Mouse (Mus musculus) stomach, embryonic 14.5 days (tissue): ENCODE results near the gene Gm20379. TPM values are rescaled to one million over a fixed set of nuclear protein-coding genes. Genes with fewer than 3 reads are reported as not detected.

Source experiments
- ATAC-seq: fragments of 200-750 bp; cut with Nextera tagmentation; 2 replicates; pipeline ENCODE4 v1.8.0; 2017; ENCODE audit warnings: low read depth, moderate TSS enrichment; ENCODE audit not compliant: insufficient number of reproducible peaks, insufficient read depth, low FRiP score
- H3K27ac ChIP-seq: fragments of 300-500 bp; sonication (generic); 2 replicates; pipeline ENCODE4 v1.5.1; 2014; ENCODE audit warnings: mild to moderate bottlenecking, low read length, moderate library complexity, mixed read lengths
- H3K27me3 ChIP-seq: fragments of 300-500 bp; sonication (generic); 2 replicates; pipeline ENCODE4 v1.6.1; 2014; ENCODE audit warnings: low read length, control low read depth, mixed read lengths; ENCODE audit not compliant: control insufficient read depth, insufficient read depth
- H3K36me3 ChIP-seq: fragments of 300-500 bp; sonication (generic); 2 replicates; pipeline ENCODE4 v1.6.1; 2014; ENCODE audit warnings: mild to moderate bottlenecking, control low read depth, low read length, moderate library complexity, mixed read lengths; ENCODE audit not compliant: control insufficient read depth, insufficient read depth
- H3K4me1 ChIP-seq: fragments of 300-500 bp; sonication (generic); 2 replicates; pipeline ENCODE4 v1.6.1; 2014; ENCODE audit warnings: low read length, control low read depth, mixed read lengths; ENCODE audit not compliant: control insufficient read depth, insufficient read depth
- H3K4me2 ChIP-seq: fragments of 300-500 bp; sonication (generic); replicated peaks from 2 replicates; pipeline ENCODE4 v1.6.1; 2014; ENCODE audit warnings: low read depth, low read length, control low read depth
- H3K4me3 ChIP-seq: fragments of 300-500 bp; sonication (generic); 2 replicates; pipeline ENCODE4 v1.5.1; 2014; ENCODE audit warnings: low read depth, low read length, control low read depth
- H3K9ac ChIP-seq: fragments of 300-500 bp; sonication (generic); replicated peaks from 2 replicates; pipeline ENCODE4 v1.6.1; 2014; ENCODE audit warnings: low read depth, mild to moderate bottlenecking, control low read depth, low read length, moderate library complexity, mixed read lengths
- H3K9me3 ChIP-seq: fragments of 300-500 bp; sonication (generic); 2 replicates; pipeline ENCODE4 v1.6.1; 2016; ENCODE audit warnings: low read depth, low read length, control low read depth; ENCODE audit not compliant: control insufficient read depth
- WGBS: fragments of 180-500 bp; shearing (Covaris S2); extraction: QIAGEN DNeasy Blood & Tissue Kit; methylation state at CpG from one replicate; pipeline ENCODE4 v1.1.7; 2014; 5-methylcytosine and 5-hydroxymethylcytosine counted together
- polyA plus RNA-seq: library from polyadenylated mRNA; unstranded; fragments of >200 nt; fragmentation: Nextera tagmentation; extraction: Ambion mirVana; gene quantifications from 2 replicates; pipeline ENCODE4 v1.2.1, GENCODE M21; 2014

Gm20379 gene
- 1.8 and 2.5 TPM in 2 replicates for polyA plus RNA-seq

GRCm38 (mm10) chr13:92305680-92306079, at the start of gene Gm20379:
Gene Gm20379, plus strand, starts transcription at chr13:92305980.
- H3K27me3 ChIP-seq: no peaks in the 10 kb centered on the region
- 95% methylated on average over 11 of the region's 11 CpGs for WGBS
- H3K36me3 ChIP-seq: peaks cover 8% of the 10 kb centered on the region; the same call in 1 of the 2 replicates
- no peak for ATAC-seq
- no peak within 1 kb of the TSS for H3K9ac ChIP-seq
- no peaks in the 10 kb centered on the region for H3K4me1 ChIP-seq
- no peak within 1 kb of the TSS for H3K4me3 ChIP-seq
- no peak within 1 kb of the TSS for H3K27ac ChIP-seq
- no peaks in the 10 kb centered on the region for H3K9me3 ChIP-seq
- H3K4me2 ChIP-seq: no peak within 1 kb of the TSS

DNA sequence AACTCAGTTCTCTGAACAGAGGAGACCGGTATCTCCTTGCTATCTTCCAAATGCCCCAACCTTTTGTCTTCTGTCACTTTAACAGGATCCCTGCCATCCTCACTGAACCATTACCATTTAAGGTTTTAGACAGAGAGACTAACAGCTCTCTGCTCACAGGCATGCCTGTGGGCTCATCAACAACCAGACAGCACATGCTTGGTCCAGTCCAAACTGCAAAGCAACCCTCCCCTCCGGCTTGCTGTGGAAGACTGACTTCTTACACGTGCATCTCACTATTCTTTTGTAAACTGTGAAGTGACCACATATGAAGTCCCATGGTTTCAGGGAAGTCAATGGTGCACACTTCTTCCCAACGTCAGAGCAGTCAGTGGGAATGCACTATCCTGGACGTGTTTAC, 44.5 kb upstream of the Gm20379 start:
- Histone ChIP-seq H3K4me2 (no peak overlapping the region), H3K27ac (no peak overlapping the region), H3K4me3 (no peak overlapping the region), H3K36me3 (no peaks in the 10 kb centered on the region), H3K4me1 (no peaks in the 10 kb centered on the region), H3K9ac (no peak overlapping the region), H3K27me3 (no peaks in the 10 kb centered on the region), H3K9me3 (no peaks in the 10 kb centered on the region)
- no peak for ATAC-seq
- 80% methylated on average over 5 of the region's 5 CpGs for WGBS

DNA sequence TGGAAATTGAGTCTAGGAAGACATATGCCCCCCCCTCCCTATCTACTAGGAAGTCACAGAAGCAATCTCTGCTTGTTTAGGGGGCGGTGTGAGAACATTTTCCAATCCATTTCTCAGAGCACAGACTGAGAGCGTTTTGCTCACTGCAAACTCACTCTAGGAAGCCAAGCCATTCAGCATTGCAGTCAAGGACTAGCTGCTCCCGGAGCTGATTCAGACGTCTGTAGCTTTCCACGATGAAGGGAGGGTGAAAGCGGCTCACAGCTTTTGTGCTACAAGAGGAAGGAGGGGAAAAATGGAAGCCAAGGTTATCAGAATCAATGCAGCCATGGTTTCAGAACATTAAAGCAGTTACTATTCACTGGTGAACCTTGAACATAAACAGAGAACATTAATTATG, 42.2 kb upstream of the Gm20379 start:
- H3K27ac ChIP-seq: no peak overlapping the region
- H3K4me3 ChIP-seq: no peak overlapping the region
- whole genome bisulfite sequencing: 88% methylated on average over 6 of the region's 6 CpGs
- ATAC-seq: no peak
- H3K9me3 ChIP-seq: no peaks in the 10 kb centered on the region
- H3K27me3 ChIP-seq: no peaks in the 10 kb centered on the region
- no peaks in the 10 kb centered on the region for H3K36me3 ChIP-seq
- H3K4me1 ChIP-seq: no peaks in the 10 kb centered on the region
- no peak overlapping the region for H3K9ac ChIP-seq
- no peak overlapping the region for H3K4me2 ChIP-seq

- H3K9ac ChIP-seq: no peak overlapping the region
- H3K27ac ChIP-seq: no peak overlapping the region
- H3K4me2 ChIP-seq: no peak overlapping the region
- whole genome bisulfite sequencing: 85% methylated on average over 3 of the region's 3 CpGs
- H3K4me3 ChIP-seq: no peak overlapping the region
- no peaks in the 10 kb centered on the region for H3K9me3 ChIP-seq
- no peaks in the 10 kb centered on the region for H3K36me3 ChIP-seq
- no peaks in the 10 kb centered on the region for H3K4me1 ChIP-seq
- no peaks in the 10 kb centered on the region for H3K27me3 ChIP-seq
- no peak for ATAC-seq
Observed at GRCm38 (mm10) chr13:92267076-92267475, 38.7 kb upstream of the Gm20379 start.

DNA sequence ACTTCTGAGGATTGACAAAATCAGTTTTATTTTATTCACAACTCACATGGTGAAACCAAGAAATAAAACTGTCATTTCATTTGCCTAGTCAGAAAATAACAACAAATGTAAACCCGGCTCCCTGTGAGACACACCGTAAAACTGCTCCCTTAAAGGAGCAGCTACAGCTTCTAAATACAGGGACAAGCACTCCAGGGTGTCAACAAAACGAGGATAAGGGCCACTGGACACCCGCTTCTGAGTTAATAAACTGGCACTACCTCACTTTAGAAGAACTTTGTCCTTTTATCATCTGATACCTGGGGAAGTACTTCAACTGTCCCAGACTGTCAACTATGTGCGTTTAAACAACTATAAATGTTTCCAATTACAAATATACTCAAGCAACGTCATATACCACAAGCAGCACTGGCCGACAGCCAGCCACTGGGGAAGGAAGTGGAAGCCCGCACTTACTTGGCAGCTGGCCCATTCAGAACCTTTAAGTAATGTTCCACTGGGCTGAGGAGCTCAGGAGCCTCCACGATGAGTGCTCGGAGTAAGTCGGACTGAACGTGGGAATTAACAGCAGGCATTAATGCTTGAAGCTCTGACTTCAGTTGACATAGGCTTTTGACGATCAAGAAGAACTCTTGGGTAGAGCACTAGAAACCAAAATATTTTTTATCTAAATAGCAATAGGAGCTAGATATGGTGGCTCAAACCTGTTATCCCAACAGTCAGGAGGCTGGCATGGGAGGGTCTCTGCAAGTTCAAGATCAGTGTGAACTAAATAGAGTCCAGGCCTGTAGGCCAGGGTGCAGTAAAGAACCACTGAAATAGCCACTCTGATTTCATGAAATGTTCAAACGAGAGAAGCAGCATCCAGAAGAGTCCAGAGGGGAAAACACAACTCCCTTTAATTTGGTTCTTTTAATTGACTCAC, 31.2 kb upstream of the Gm20379 start:
- Histone ChIP-seq H3K27me3 (no peaks in the 10 kb centered on the region), H3K9ac (no peak overlapping the region), H3K4me3 (no peak overlapping the region), H3K4me1 (no peaks in the 10 kb centered on the region), H3K36me3 (no peaks in the 10 kb centered on the region; the same call in 1 of the 2 replicates), H3K9me3 (no peaks in the 10 kb centered on the region), H3K4me2 (no peak overlapping the region), H3K27ac (no peak overlapping the region)
- WGBS: 56% methylated on average over 14 of the region's 14 CpGs
- no peak for ATAC-seq

DNA sequence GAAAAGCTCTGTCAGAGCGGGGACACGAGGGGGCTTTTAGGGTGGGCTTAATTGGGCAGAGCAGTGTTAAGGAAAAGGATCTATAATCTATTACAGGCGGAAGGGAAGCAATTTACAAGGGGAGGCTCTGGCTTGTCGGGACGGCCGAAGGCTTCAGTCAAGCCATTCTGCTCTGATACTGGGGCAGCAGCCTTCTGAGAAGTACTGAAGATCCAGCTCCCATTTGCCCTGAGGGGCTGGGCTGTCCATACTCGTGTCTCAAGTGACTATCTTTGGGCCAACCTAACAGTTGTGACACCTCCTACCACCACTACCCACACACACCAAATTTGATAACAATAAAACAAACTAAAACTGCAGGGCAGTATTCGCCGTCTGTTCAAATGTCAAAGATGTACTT, 30.5 kb upstream of the Gm20379 start:
- 89% methylated on average over 9 of the region's 9 CpGs for WGBS
- ATAC-seq: no peak
- H3K27ac ChIP-seq: no peak overlapping the region

GRCm38 (mm10) chr13:92277027-92277426, 28.8 kb upstream of the Gm20379 start:
- Histone ChIP-seq H3K9ac (no peak overlapping the region), H3K27ac (no peak overlapping the region), H3K4me3 (no peak overlapping the region), H3K27me3 (no peaks in the 10 kb centered on the region), H3K4me2 (no peak overlapping the region), H3K4me1 (no peaks in the 10 kb centered on the region), H3K9me3 (no peaks in the 10 kb centered on the region), H3K36me3 (no peaks in the 10 kb centered on the region; the same call in 1 of the 2 replicates)
- WGBS: 95% methylated on average over 2 of the region's 2 CpGs
- ATAC-seq: no peak

More for the DNA sequence above, 30.5 kb upstream of the Gm20379 start:
- Histone ChIP-seq H3K9me3 (no peaks in the 10 kb centered on the region), H3K4me1 (no peaks in the 10 kb centered on the region), H3K9ac (no peak overlapping the region), H3K36me3 (no peaks in the 10 kb centered on the region; the same call in 1 of the 2 replicates), H3K4me2 (no peak overlapping the region), H3K27me3 (no peaks in the 10 kb centered on the region), H3K4me3 (no peak overlapping the region)

- no peak overlapping the region for H3K4me2 ChIP-seq
- no peaks in the 10 kb centered on the region for H3K9me3 ChIP-seq
- no peaks in the 10 kb centered on the region for H3K4me1 ChIP-seq
- H3K27ac ChIP-seq: no peak overlapping the region
- 40% methylated on average over 4 of the region's 4 CpGs for WGBS
- no peak for ATAC-seq
- H3K9ac ChIP-seq: no peak overlapping the region
- H3K36me3 ChIP-seq: no peaks in the 10 kb centered on the region; the same call in 1 of the 2 replicates
- H3K27me3 ChIP-seq: no peaks in the 10 kb centered on the region
- no peak overlapping the region for H3K4me3 ChIP-seq
Observed at GRCm38 (mm10) chr13:92291605-92292004, 14.2 kb upstream of the Gm20379 start.
